Mouse (Mus musculus) duodenum, adult 2 months (tissue): ENCODE measurements around the gene Svs3b. TPM values are rescaled to one million over a fixed set of nuclear protein-coding genes. Genes with fewer than 3 reads are reported as not detected.

Experiments
- polyA plus RNA-seq: library from polyadenylated mRNA; depleted of rRNA; stranded (reverse); fragments of >200 nt; gene quantifications from 2 replicates; pipeline ENCODE4 v1.2.3, GENCODE M21; 2012; ENCODE audit warnings: low replicate concordance; rRNA removed

The Svs3b gene
- not detected in 2 replicates for polyA plus RNA-seq

DNA sequence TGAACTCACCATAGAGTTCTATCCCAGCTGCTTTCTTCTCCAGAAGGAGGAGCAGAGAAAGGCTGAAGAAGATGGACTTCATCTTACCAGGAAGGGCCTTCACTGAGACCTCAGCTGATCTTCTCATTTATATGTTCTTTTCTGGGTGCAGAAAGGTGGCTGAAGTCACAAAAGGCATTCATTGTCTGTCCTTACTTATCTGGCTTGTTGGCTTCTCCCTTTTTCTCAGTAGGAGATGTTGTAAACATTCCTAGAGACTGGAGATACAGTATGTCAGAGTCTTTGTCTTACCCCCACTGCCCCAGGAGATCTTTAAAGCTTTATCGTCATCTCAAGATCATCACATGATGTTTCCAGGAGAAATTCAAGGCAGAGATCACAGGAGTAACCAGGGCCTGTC, at the start of gene Svs3b:
TSS of gene Svs3b (minus strand) at position 101 of the 400 bp plus-strand sequence.

DNA sequence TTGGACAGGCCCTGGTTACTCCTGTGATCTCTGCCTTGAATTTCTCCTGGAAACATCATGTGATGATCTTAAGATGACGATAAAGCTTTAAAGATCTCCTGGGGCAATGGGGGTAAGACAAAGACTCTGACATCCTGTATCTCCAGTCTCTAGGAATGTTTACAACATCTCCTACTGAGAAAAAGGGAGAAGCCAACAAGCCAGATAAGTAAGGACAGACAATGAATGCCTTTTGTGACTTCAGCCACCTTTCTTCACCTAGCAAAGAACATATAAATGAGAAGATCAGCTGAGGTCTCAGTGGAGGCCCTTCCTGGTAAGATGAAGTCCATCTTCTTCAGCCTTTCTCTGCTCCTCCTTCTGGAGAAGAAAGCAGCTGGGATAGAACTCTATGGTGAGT, 32.5 kb upstream of the Svs3b start, which contains the start of gene Svs3a:
TSS of gene Svs3a (plus strand) at position 301 of the 400 bp plus-strand sequence.

DNA sequence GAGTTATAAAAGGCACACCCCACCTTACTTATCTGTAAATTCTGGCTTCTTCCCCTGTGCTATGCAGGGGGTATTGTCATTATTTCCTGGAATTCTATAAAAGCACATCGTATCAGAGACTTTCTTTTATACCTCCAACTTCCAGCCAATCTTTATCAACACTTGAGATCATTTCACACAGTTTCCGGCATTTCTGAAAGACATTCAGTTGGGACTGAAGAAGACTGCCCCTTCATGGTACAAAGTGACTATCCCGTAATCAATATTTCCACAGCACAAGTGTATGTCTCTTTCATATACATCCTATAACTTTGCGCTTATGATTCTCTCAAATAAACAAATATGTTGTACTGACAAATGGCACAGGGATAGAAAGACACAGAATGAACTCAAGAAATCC, 21.9 kb upstream of the Svs3b start, which contains the start of gene Svs4:
TSS of gene Svs4 (minus strand) at position 101 of the 400 bp plus-strand sequence.

GRCm38 (mm10) chr2:164238366-164238765, 18.1 kb downstream of the Svs3b start, which contains the start of gene Svs2:
Gene Svs2, minus strand, starts transcription at chr2:164238466.

DNA sequence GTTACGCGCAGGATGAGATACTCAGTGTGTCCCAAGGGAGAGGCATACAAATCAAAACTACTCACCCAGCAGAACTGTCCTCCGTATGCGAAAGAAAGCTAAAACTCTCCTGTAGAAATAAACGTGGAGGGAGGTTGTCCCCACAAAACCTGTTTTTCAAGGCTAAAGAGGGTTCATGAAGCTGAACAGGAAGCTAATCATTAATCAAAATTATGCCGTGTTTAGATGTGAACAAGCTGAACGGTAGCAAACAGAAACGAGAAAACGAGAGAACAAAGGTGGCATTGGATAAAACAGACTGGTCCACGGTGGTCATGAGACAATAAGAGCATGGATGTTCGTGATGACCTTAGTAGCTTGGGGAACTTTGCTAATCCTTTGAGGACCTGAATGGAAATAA, 34.9 kb downstream of the Svs3b start, which contains the start of gene Wfdc15b:
TSS of gene Wfdc15b (minus strand) at position 139 of the 400 bp plus-strand sequence.

Other genes with a start within 250 kb of the Svs3b start
- 0.11 and 0.55 TPM in 2 replicates for gene Pabpc1l, start 231.2 kb downstream of the Svs3b start, polyA plus RNA-seq
- 4.9 and 5.9 TPM in 2 replicates for gene Stk4, start 186.3 kb downstream of the Svs3b start, polyA plus RNA-seq
- gene Tomm34, start 185.5 kb downstream of the Svs3b start, polyA plus RNA-seq = 34.6 and 34.9 TPM in 2 replicates
- 0.11 TPM in 1 of 2 replicates, not detected in the other for gene Kcns1, start 85.5 kb downstream of the Svs3b start, polyA plus RNA-seq
- not detected in 2 replicates for gene Wfdc5, start 73.9 kb downstream of the Svs3b start, polyA plus RNA-seq
- gene Wfdc12, start 66.0 kb downstream of the Svs3b start, polyA plus RNA-seq = not detected in 2 replicates
- gene Wfdc15a, start 56.5 kb downstream of the Svs3b start, polyA plus RNA-seq = not detected in 2 replicates
- 0.31 and 2.6 TPM in 2 replicates for gene Wfdc15b, start 35.0 kb downstream of the Svs3b start, polyA plus RNA-seq
- not detected in 2 replicates for gene Svs2, start 18.2 kb downstream of the Svs3b start, polyA plus RNA-seq
- not detected in 2 replicates for gene Svs4, start 21.8 kb upstream of the Svs3b start, polyA plus RNA-seq
- gene Svs3a, start 32.6 kb upstream of the Svs3b start, polyA plus RNA-seq = not detected in 2 replicates
- gene Svs6, start 60.1 kb upstream of the Svs3b start, polyA plus RNA-seq = not detected in 2 replicates
- not detected in 2 replicates for gene Svs5, start 76.1 kb upstream of the Svs3b start, polyA plus RNA-seq
- gene Slpi, start 132.5 kb upstream of the Svs3b start, polyA plus RNA-seq = 9.0 and 13.9 TPM in 2 replicates
- 0.17 and 70.7 TPM in 2 replicates for gene Rbpjl, start 146.5 kb upstream of the Svs3b start, polyA plus RNA-seq
- 0.81 and 1.6 TPM in 2 replicates for gene Matn4, start 148.5 kb upstream of the Svs3b start, polyA plus RNA-seq
- 26.7 and 44.6 TPM in 2 replicates for gene Sdc4, start 187.2 kb upstream of the Svs3b start, polyA plus RNA-seq
- gene Sys1, start 200.3 kb upstream of the Svs3b start, polyA plus RNA-seq = 289 and 485 TPM in 2 replicates
- 34.5 and 97.9 TPM in 2 replicates for gene Gm20458, start 204.3 kb upstream of the Svs3b start, polyA plus RNA-seq
- not detected in 2 replicates for gene Trp53tg5, start 217.1 kb upstream of the Svs3b start, polyA plus RNA-seq
- gene Dbndd2, start 229.5 kb upstream of the Svs3b start, polyA plus RNA-seq = 59.4 and 113 TPM in 2 replicates
- gene Pigt, start 240.9 kb upstream of the Svs3b start, polyA plus RNA-seq = 196 and 283 TPM in 2 replicates